Mouse (Mus musculus) left cerebral cortex, postnatal 25 days (tissue): ENCODE data around the gene Dop1b. TPM values are rescaled to one million over a fixed set of nuclear protein-coding genes. Genes with fewer than 3 reads are reported as not detected.
A peak's percentile ranks its signal among the peaks of the same experiment; 100 is the strongest.
"Not testable (repeated sequence)": the region's sequence is repeated elsewhere in the genome, so short reads cannot be mapped to it uniquely, and the experiment has no call there.

ENCODE experiments used
- DNase-seq, 2 experiments: peaks; one replicate each; pipeline ENCODE4 v3.0.0; 2022; ENCODE audit warnings: low spot score in 2 of 2, mixed read lengths in 1 of 2
- intact Hi-C: fragments of 180-260 bp; cut with DNase I; formaldehyde crosslinking; loops from one replicate; pipeline ENCODE4 v1.15.1; 2025
- total RNA-seq, 2 experiments: library from RNA; stranded (reverse); gene quantifications; 2 replicates each; pipeline ENCODE4 v1.2.3; 2021

Gene Dop1b
- total RNA-seq, 2 experiments from 2014 or later: 82.1 to 87.0 TPM

DNA sequence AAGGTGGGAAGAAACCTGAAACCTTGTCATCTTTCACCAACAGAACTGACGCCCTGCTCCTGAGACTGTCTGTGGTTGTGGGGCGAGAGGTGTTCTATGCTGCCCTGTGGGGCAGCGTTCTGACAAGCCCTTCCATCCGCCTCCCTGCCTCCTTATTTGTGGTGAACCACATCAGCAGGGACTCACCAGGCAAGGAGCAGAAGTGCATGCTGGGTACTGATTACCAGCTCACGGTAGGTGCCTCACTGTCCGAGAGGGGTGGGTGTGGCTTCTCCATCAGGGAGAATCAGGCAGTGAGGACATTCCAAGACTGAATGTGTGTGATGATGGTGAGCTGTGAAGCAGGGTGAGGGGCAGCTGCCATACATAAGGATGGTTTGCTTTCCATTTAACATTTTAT lies 35.7 kb downstream of the Dop1b start:
- DNase-seq: no peak
- intact Hi-C loops: no loop called here

- DNase-seq: no peak
- intact Hi-C loops: no loop called here
Measured at GRCm38 (mm10) chr16:93749147-93749910, 37.6 kb downstream of the Dop1b start.

DNA sequence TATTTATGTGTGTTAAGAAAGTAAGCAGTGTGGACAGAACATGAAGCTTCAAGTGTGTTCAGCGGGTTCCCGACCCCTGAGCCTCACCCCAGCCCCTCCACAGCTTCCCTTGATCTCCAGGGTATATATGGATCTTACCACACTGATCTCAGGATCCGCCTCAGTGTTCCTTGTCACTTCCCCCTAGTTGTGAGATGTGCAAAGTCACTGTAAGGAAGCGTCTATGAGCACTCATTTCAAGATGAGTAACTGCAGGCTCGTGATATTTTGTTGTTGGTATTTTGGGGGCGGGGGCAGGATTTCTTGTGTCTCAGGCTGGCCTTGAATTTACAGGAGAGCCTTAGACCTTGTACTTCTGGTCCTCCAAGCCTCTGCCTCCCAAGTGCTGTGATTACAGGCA lies 38.8 kb downstream of the Dop1b start:
- DNase-seq: no peak
- intact Hi-C loops: no loop called here

GRCm38 (mm10) chr16:93751816-93752215 lies 40.1 kb downstream of the Dop1b start:
- intact Hi-C loops: no loop called here

GRCm38 (mm10) chr16:93756622-93757021 lies 44.9 kb downstream of the Dop1b start:
- no peak for DNase-seq
- intact Hi-C loops: no loop called here

More at GRCm38 (mm10) chr16:93751816-93752215, 40.1 kb downstream of the Dop1b start:
- DNase-seq: no peak

DNA sequence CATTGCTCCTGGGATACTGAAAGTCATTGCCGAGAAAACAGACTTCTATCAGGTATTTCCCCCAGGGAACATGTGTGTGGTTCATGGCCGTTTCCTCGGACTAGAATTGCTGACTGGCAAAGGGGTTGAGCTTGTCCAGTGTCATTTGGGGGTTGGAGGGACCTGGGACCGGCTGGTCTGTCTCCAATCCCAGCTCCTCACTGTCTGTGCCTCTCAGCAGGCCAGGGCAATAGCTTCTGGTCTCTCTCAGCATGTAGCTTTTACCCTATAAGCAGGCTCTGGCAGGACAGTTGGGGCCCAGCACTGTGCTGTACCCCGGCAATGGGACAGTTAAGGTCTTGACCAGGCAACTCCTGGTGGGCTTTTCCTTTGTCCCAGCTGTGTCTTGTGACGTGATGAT lies 51.7 kb downstream of the Dop1b start:
- intact Hi-C loops: loop anchor here (10.0 kb wide), 1 partner anchor 149 kb away; no protein-coding TSS in a partner anchor
- DNase-seq: no peak

GRCm38 (mm10) chr16:93764597-93764996 lies 52.9 kb downstream of the Dop1b start:
- intact Hi-C loops: loop anchor here (10.0 kb wide), 1 partner anchor 150 kb away; no protein-coding TSS in a partner anchor
- DNase-seq: peak in 1 of 2 experiments; percentile 38

- DNase-seq: peak; percentile 36 to 64
- intact Hi-C loops: loop anchor here (10.0 kb wide), 1 partner anchor 152 kb away; no protein-coding TSS in a partner anchor
Measured at GRCm38 (mm10) chr16:93766956-93767355, 55.3 kb downstream of the Dop1b start.

- DNase-seq: no peak
Measured at GRCm38 (mm10) chr16:93767548-93767947, 55.8 kb downstream of the Dop1b start.

GRCm38 (mm10) chr16:93769621-93770020 lies 57.9 kb downstream of the Dop1b start:
- no peak for DNase-seq
- intact Hi-C loops: loop anchor here (10.0 kb wide), 1 partner anchor 155 kb away; no protein-coding TSS in a partner anchor

More at GRCm38 (mm10) chr16:93767548-93767947, 55.8 kb downstream of the Dop1b start:
- intact Hi-C loops: loop anchor here (10.0 kb wide), 1 partner anchor 153 kb away; no protein-coding TSS in a partner anchor

DNA sequence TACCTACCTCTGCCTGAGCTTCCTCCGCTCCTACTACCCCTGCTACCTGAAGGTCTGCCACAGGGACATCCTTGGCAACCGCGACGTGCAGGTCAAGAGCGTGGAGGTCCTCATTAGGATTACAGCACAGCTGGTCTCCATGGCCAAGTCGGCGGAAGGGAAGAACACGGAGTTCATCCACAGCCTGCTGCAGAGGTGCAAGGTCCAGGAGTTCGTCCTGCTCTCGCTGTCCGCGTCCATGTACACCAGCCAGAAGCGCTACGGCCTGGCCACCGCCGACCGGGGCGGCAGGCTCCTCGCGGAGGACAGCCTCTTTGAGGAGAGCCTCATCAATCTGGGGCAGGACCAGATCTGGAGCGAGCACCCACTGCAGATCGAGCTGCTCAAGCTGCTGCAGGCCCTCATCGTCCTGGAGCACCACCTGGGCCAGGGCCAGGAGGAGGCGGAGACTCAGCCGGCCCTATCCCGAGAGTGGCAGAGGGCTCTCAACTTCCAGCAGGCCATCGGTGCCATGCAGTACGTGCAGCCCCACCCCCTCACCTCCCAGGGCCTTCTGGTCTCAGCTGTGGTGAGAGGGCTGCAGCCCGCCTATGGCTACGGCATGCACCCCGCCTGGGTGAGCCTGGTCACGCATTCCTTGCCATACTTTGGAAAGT lies 58.7 kb downstream of the Dop1b start:
- DNase-seq: no peak
- intact Hi-C loops: no loop called here

- DNase-seq: no peak
- intact Hi-C loops: no loop called here
Measured at GRCm38 (mm10) chr16:93774658-93775057, 63.0 kb downstream of the Dop1b start.

- DNase-seq: no peak
- intact Hi-C loops: no loop called here
Measured at GRCm38 (mm10) chr16:93776468-93776867, 64.8 kb downstream of the Dop1b start.

DNA sequence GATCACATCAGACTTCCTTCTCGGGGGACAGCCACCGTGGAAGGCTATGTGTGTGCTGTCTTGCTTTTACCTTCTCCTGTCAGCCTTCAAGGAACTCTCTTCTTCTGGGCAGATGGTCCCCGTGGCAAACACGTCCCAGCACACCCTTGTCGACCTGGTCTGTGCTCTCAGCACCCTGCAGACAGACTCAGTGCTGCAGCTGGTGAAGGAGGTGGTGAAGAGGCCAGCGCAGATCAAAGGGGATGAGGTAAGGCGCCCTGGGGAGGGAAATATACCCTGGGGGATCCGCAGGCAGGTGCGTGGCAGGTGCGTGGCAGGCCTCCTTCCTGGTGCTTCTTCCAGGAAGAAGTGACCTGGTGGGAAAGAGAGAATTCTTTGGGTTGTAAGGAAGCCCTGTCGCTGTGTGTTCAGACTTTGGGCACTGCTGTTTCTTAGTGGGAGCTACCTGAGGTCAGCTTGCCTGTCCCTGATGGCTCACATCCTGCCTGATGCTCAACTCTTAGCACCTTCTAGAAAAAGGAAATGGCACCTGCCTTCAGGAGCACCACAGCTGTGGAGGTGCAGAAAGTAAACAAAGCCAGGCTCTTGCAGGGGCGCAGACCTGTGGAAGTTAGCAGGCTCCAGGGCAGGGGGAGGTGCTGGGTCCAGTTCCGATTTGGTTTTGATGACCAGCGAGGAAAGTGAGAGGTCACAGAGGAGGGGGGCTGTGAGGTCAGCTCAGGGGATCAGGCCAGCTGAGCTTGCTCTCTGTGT lies 65.7 kb downstream of the Dop1b start:
- DNase-seq: no peak
- intact Hi-C loops: no loop called here

DNA sequence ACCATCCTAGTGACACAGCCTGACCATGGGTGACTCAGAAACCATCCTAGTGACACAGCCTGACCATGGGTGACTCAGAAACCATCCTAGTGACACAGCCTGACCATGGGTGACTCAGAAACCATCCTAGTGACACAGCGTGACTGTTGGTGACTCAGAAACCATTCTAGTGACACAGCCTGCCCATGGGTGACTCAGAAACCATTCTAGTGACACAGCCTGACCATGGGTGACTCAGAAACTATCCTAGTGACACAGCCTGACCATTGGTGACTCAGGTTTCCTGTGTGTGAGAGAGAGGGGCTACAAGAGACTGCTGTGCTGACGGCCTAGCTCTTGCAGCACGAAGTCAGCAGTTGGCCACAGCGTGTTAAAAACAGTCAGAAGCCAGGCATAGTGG lies 66.7 kb downstream of the Dop1b start:
- DNase-seq, intact Hi-C loops: not testable (repeated sequence)

DNA sequence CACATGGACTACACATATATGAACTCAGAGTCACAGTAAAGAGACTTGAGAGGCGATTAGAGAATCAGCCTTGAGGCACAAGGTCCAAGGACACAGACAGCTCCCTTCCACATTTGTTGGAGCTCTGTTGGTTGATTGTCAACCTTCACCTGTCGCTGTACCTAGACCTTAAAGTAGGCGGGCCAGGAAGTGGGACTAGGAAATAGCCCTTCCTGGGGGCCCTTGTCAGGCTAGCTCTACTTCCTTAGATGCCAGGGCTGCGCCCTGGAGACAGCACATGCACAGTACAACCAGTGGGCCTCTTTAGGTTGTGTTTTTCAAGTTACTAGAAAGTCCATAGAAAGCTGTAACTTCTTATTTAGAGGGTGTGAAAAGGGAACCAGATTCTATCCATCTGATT lies 67.8 kb downstream of the Dop1b start:
- intact Hi-C loops: no loop called here
- no peak for DNase-seq

DNA sequence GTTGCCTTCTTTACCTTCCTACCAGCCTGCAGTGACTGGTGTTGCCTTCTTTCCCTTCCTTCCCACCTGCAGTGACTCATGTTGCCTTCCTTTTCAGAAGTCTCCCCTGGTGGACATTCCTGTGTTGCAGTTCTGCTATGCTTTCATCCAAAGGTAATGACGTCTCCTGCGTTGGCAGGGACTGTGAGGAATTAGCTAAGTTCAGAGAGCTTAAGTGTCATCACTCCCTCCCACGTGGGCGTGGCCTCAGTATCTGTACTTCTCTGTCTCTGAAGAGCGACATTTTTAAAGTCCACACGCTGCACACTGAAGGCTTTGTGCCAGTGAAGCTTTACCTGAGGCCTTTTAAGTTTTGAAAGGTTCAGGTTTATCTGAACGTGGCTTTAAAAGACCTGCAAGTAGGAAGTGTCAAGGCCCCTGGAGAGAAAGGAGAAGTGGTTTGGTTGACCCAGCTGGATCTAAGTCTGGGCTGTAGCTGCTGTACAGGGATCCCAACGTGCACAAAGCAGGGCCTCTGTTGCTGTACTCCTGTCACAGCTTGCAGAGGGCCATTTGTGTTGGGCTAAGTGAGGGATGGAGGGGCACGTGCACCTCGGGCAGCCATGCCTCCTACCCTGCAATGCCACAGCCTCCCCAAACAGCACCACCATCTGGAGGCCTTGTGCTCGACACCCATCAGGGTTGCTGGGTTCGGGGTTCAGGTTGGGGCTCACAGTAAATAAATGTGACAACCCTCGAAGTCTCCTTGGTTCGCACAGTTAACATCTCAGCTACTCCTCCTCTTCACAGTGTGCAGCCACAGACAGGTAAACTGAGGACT lies 69.2 kb downstream of the Dop1b start:
- DNase-seq: peak in 1 of 2 experiments; percentile 54
- intact Hi-C loops: no loop called here

GRCm38 (mm10) chr16:93784175-93784574 lies 72.5 kb downstream of the Dop1b start:
- intact Hi-C loops: no loop called here

GRCm38 (mm10) chr16:93785805-93786204 lies 74.1 kb downstream of the Dop1b start:
- intact Hi-C loops: no loop called here

More at GRCm38 (mm10) chr16:93784175-93784574, 72.5 kb downstream of the Dop1b start:
- DNase-seq: no peak

More at GRCm38 (mm10) chr16:93785805-93786204, 74.1 kb downstream of the Dop1b start:
- peak; percentile 52 to 61 for DNase-seq
